Mouse (Mus musculus) lung, adult 2 months (tissue): ENCODE data around the gene Akr1b8.

Experiments used
- CTCF ChIP-seq: fragments of 200-500 bp; IDR thresholded peaks from 2 replicates; pipeline ENCODE4 v1.5.1; 2011; ENCODE audit warnings: mild to moderate bottlenecking, low read length, control low read depth; ENCODE audit not compliant: insufficient read depth
- POLR2A ChIP-seq: fragments of 200-500 bp; IDR thresholded peaks from 2 replicates; pipeline ENCODE4 v1.6.1; 2011; ENCODE audit warnings: low read depth, mild to moderate bottlenecking, control low read depth, low read length, borderline replicate concordance; ENCODE audit errors: extremely low read depth

- TF ChIP-seq CTCF (no peak), POLR2A (no peak)
Measured at GRCm38 (mm10) chr6:34370081-34370480, 16.2 kb downstream of the Akr1b8 start.
